Mouse (Mus musculus) midbrain, embryonic 13.5 days (tissue): ENCODE results near the gene Zfp143. TPM values are rescaled to one million over a fixed set of nuclear protein-coding genes. Genes with fewer than 3 reads are reported as not detected.
"Not testable (repeated sequence)": the region's sequence is repeated elsewhere in the genome, so short reads cannot be mapped to it uniquely, and the experiment has no call there.

Experiments used
- ATAC-seq: fragments of 200-750 bp; cut with Nextera tagmentation; 2 replicates; pipeline ENCODE4 v1.8.0; 2017; ENCODE audit warnings: mild to moderate bottlenecking, moderate TSS enrichment, moderate library complexity
- H3K27ac ChIP-seq: fragments of 300-500 bp; sonication (generic); 2 replicates; pipeline ENCODE4 v1.5.1; 2015; ENCODE audit warnings: inconsistent platforms, mild to moderate bottlenecking, moderate library complexity
- H3K27me3 ChIP-seq: fragments of 300-500 bp; sonication (generic); 2 replicates; pipeline ENCODE4 v1.6.1; 2015; ENCODE audit warnings: mild to moderate bottlenecking, inconsistent platforms
- H3K36me3 ChIP-seq: fragments of 300-500 bp; sonication (generic); 2 replicates; pipeline ENCODE4 v1.6.1; 2015; ENCODE audit warnings: mild to moderate bottlenecking, inconsistent platforms
- H3K4me1 ChIP-seq: fragments of 300-500 bp; sonication (generic); replicated peaks from 2 replicates; pipeline ENCODE4 v1.6.1; 2015; ENCODE audit warnings: inconsistent platforms
- H3K4me2 ChIP-seq: fragments of 300-500 bp; sonication (generic); replicated peaks from 2 replicates; pipeline ENCODE4 v1.6.1; 2015; ENCODE audit warnings: moderate library complexity, mild to moderate bottlenecking, inconsistent platforms
- H3K4me3 ChIP-seq: fragments of 300-500 bp; sonication (generic); replicated peaks from 2 replicates; pipeline ENCODE4 v1.5.1; 2015; ENCODE audit warnings: mild to moderate bottlenecking, inconsistent platforms
- H3K9ac ChIP-seq: fragments of 300-500 bp; sonication (generic); replicated peaks from 2 replicates; pipeline ENCODE4 v1.6.1; 2015; ENCODE audit warnings: mild to moderate bottlenecking, inconsistent platforms
- H3K9me3 ChIP-seq: fragments of 300-500 bp; sonication (generic); 2 replicates; pipeline ENCODE4 v1.6.1; 2016; ENCODE audit warnings: mild to moderate bottlenecking, inconsistent platforms
- WGBS: fragments of 180-500 bp; shearing (Covaris S2); methylation state at CpG from one replicate; pipeline ENCODE4 v1.1.7; 2015; 5-methylcytosine and 5-hydroxymethylcytosine counted together
- polyA plus RNA-seq: library from polyadenylated mRNA; unstranded; fragments of >200 nt; fragmentation: Nextera tagmentation; extraction: Ambion mirVana; gene quantifications from 2 replicates; pipeline ENCODE4 v1.2.1, GENCODE M21; 2015

Gene Zfp143
- polyA plus RNA-seq, 1 experiment from 2014 or later, result 27.1 TPM

GRCm38 (mm10) chr7:110100854-110101253 lies 39.8 kb downstream of the Zfp143 start:
- no peaks in the 10 kb centered on the region for H3K27me3 ChIP-seq
- H3K36me3 ChIP-seq, result peaks cover 21% of the 10 kb centered on the region
- H3K4me1 ChIP-seq, result no peaks in the 10 kb centered on the region
- no peak overlapping the region for H3K4me3 ChIP-seq
- WGBS, result 54% methylated on average over 6 of the region's 6 CpGs
- no peak for ATAC-seq
- H3K4me2 ChIP-seq, result no peak overlapping the region
- H3K27ac ChIP-seq, result no peak overlapping the region
- H3K9ac ChIP-seq, result no peak overlapping the region
- no peaks in the 10 kb centered on the region for H3K9me3 ChIP-seq

DNA sequence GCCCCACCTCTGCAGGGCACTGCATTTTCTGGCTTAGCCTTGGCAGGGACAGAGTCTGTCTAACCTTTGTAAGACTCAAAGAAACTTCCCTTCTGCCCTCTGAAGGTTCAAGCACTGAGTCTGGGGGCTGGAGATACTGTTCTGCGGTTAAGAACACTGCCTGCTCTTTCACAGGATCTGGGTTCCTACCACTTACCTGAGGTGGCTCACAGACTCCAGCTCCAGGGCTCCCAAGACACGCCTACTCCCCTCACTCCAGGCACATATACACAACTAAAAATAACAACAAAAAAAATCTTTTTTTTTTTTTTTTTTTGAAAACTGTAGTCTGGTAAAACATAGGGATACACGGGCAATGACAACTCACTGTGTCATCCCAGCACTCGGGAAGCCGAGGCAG lies 40.2 kb downstream of the Zfp143 start:
- H3K4me3 ChIP-seq, result no peak overlapping the region
- peaks cover 17% of the 10 kb centered on the region for H3K36me3 ChIP-seq
- ATAC-seq, result no peak
- no peak overlapping the region for H3K9ac ChIP-seq
- H3K27me3 ChIP-seq, result no peaks in the 10 kb centered on the region
- H3K9me3 ChIP-seq, result no peaks in the 10 kb centered on the region
- no peaks in the 10 kb centered on the region for H3K4me1 ChIP-seq
- H3K27ac ChIP-seq, result no peak overlapping the region
- H3K4me2 ChIP-seq, result no peak overlapping the region
- 80% methylated on average over 5 of the region's 5 CpGs for WGBS

GRCm38 (mm10) chr7:110105041-110105440 lies 44.0 kb downstream of the Zfp143 start:
- Histone ChIP-seq H3K36me3 (no peaks in the 10 kb centered on the region), H3K4me3 (no peak overlapping the region), H3K4me1 (peaks cover 6% of the 10 kb centered on the region), H3K9ac (no peak overlapping the region), H3K9me3 (no peaks in the 10 kb centered on the region), H3K27me3 (no peaks in the 10 kb centered on the region), H3K27ac (no peak overlapping the region), H3K4me2 (no peak overlapping the region)
- ATAC-seq, result no peak
- WGBS, result 84% methylated on average over 5 of the region's 5 CpGs

- Histone ChIP-seq H3K4me3 (no peak overlapping the region), H3K36me3 (no peaks in the 10 kb centered on the region), H3K9me3 (no peaks in the 10 kb centered on the region), H3K27me3 (no peaks in the 10 kb centered on the region), H3K9ac (no peak overlapping the region), H3K4me2 (no peak overlapping the region), H3K4me1 (peaks cover 6% of the 10 kb centered on the region), H3K27ac (no peak overlapping the region)
- WGBS, result 84% methylated on average over 3 of the region's 3 CpGs
- ATAC-seq, result no peak
Measured at GRCm38 (mm10) chr7:110106633-110107032, 45.6 kb downstream of the Zfp143 start.

GRCm38 (mm10) chr7:110108524-110108923 lies 47.5 kb downstream of the Zfp143 start:
- H3K36me3 ChIP-seq, H3K4me3 ChIP-seq, ATAC-seq, H3K27ac ChIP-seq, H3K27me3 ChIP-seq, H3K9me3 ChIP-seq, H3K4me2 ChIP-seq, H3K9ac ChIP-seq, H3K4me1 ChIP-seq: not testable (repeated sequence)
- 93% methylated on average over 3 of the region's 3 CpGs for WGBS

- Histone ChIP-seq H3K36me3 (no peaks in the 10 kb centered on the region), H3K9ac (no peak overlapping the region), H3K4me3 (no peak overlapping the region), H3K9me3 (no peaks in the 10 kb centered on the region), H3K4me2 (0 out of 2 replicates have a peak overlapping the region, but pooled peaks have one; percentile 3), H3K27ac (no peak overlapping the region), H3K4me1 (peaks cover 6% of the 10 kb centered on the region), H3K27me3 (no peaks in the 10 kb centered on the region)
- 18% methylated on average over 11 of the region's 11 CpGs for WGBS
- ATAC-seq, result no peak
Measured at GRCm38 (mm10) chr7:110108967-110109610, 48.1 kb downstream of the Zfp143 start.

DNA sequence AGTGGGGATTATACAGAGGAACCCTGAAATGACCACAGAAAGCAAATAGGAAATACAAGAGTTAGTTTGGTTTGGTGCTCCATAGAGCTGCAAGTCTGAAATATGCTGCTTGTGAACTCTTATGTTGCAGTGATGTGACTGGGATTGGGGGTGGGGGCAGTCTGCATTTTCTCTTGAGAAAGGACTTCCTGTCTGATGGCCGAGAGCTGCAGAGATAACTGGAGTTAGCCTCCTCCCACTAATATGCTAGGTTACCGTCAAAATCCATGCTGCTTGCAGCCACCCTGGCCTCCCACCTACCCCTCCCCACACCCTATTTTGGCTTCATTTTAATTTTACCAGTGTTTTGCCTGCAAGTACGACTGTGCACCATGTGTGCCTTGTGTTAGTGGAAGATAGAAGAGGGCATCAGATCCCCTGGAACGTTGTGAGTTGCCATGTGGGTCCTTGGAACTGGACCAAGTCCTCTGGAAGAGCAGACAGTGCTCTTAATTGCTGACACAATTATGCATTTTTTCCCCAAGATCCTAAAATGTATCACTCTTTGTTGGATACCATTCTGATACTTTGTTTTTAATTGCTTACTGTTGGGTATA lies 49.1 kb downstream of the Zfp143 start:
- ATAC-seq, result no peak
- Histone ChIP-seq H3K4me2 (no peak overlapping the region), H3K4me3 (no peak overlapping the region), H3K27ac (no peak overlapping the region), H3K36me3 (no peaks in the 10 kb centered on the region), H3K27me3 (no peaks in the 10 kb centered on the region), H3K4me1 (peaks cover 6% of the 10 kb centered on the region), H3K9ac (no peak overlapping the region), H3K9me3 (no peaks in the 10 kb centered on the region)
- WGBS, result 71% methylated on average over 4 of the region's 4 CpGs

DNA sequence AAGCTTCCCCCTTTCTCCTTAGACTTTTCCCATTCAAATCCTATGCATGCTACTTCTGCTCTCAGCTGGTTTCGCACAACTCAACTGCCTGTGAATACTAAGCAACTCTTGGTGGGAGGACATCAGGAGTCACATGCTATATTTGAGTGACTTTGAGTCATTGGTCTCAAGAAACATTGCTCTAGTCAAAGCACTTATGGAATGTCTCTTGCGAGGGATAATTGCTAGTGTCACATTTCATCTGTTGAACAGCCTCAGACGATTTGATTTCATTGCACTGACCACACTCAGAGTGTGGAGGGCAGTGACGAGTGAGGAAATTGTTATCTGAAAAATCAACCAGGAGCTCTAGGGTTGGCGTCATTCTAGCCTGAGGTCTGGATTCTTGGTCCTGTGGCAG lies 53.7 kb downstream of the Zfp143 start:
- no peak for ATAC-seq
- Histone ChIP-seq H3K4me2 (no peak overlapping the region), H3K4me3 (no peak overlapping the region), H3K27ac (no peak overlapping the region), H3K36me3 (no peaks in the 10 kb centered on the region), H3K4me1 (no peaks in the 10 kb centered on the region), H3K9me3 (no peaks in the 10 kb centered on the region), H3K9ac (no peak overlapping the region), H3K27me3 (no peaks in the 10 kb centered on the region)
- 77% methylated on average over 5 of the region's 5 CpGs for WGBS

DNA sequence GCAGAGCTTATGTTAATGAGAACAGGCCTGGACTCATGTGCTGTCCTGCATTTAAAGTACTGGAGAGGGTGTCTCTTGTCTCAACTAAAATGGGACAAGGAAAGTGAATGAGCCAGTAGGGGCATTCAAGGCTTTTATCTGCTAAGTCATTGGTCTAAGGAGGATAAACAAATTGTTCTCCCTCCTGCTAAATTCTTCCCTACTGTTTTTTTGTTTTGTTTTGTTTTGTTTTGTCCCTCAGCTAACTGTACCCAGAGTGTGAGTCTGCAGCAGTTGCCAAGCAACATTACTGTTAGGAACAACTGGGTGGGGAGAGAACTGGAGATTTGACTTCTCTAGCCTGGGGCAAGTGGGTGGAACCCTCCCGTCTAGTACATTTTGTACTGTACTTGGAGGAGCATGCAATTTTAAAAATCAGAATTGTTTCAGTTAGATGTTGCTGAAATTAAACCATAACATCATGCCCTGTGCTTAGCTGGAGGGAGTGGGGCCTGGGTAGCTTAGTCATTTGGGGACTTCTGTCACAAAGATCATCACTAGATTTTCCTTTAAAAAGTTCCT lies 55.8 kb downstream of the Zfp143 start:
- WGBS, result 27% methylated on average over 1 of the region's 1 CpGs
- H3K27me3 ChIP-seq, result no peaks in the 10 kb centered on the region
- no peak overlapping the region for H3K4me2 ChIP-seq
- no peak overlapping the region for H3K9ac ChIP-seq
- ATAC-seq, result no peak
- no peak overlapping the region; the same call in 1 of the 2 replicates for H3K27ac ChIP-seq
- no peaks in the 10 kb centered on the region for H3K36me3 ChIP-seq
- no peaks in the 10 kb centered on the region for H3K9me3 ChIP-seq
- H3K4me3 ChIP-seq, result no peak overlapping the region
- H3K4me1 ChIP-seq, result peaks cover 5% of the 10 kb centered on the region; the same call in 1 of the 2 replicates

DNA sequence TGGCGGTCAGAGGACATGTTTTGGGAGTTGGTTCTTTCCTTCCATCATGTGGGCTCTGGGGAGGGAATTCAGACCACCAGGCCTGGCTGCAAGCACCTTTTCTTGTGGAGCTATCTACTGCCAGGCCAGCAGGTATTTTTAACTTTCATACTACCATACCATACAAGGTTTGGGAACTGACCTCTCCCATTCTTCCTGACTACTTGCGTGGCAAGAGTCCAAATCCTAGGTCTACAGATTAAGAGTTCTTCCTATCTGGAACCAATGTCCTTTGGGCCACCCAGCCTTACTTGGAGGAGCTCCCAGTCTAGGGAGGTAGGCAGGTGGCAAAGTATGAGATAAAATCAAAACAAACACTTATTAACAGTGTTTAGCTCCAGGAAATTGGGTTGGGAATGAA lies 57.4 kb downstream of the Zfp143 start:
- no peaks in the 10 kb centered on the region for H3K27me3 ChIP-seq
- no peaks in the 10 kb centered on the region for H3K9me3 ChIP-seq
- no peak overlapping the region for H3K27ac ChIP-seq
- no peaks in the 10 kb centered on the region for H3K36me3 ChIP-seq
- no peak overlapping the region for H3K4me2 ChIP-seq
- no peak overlapping the region for H3K4me3 ChIP-seq
- H3K4me1 ChIP-seq, result peaks cover 10% of the 10 kb centered on the region
- no peak overlapping the region for H3K9ac ChIP-seq
- no peak for ATAC-seq
- WGBS, result 87% methylated on average over 2 of the region's 2 CpGs

DNA sequence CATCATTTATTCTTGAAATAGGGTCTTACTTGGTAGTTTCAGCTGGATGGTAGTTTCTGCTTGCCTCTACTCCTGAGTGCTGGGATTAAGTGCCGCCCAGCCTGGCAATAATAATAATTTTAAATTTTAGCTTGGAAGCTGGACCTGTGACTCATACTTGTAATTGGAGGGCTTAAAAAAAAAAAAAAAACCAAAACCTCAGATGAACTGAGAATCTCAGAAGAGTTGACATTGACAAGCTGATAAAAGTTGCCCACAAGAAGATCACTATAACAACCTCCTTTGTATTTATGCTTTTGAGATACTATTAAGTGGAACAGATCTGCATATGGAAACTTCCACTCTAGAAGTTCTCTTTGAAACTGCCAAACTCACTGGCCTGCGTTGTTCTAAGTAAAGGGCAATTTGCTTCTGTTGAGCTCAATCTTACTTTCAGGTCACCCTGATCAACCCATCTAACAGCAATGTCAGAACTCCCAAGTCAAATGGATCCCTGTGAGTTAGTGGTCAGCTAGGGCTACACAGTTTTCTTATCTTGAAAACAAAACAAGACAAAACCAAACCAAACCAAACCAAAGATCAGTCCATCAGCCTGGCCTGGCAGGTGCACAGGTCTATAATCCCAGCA lies 59.3 kb downstream of the Zfp143 start:
- peaks cover 24% of the 10 kb centered on the region for H3K4me1 ChIP-seq
- WGBS, result 92% methylated on average over 2 of the region's 2 CpGs
- no peak overlapping the region for H3K4me3 ChIP-seq
- H3K9ac ChIP-seq, result no peak overlapping the region
- H3K27me3 ChIP-seq, result no peaks in the 10 kb centered on the region
- no peak overlapping the region for H3K4me2 ChIP-seq
- H3K27ac ChIP-seq, result no peak overlapping the region
- no peaks in the 10 kb centered on the region for H3K9me3 ChIP-seq
- no peak for ATAC-seq
- H3K36me3 ChIP-seq, result no peaks in the 10 kb centered on the region

DNA sequence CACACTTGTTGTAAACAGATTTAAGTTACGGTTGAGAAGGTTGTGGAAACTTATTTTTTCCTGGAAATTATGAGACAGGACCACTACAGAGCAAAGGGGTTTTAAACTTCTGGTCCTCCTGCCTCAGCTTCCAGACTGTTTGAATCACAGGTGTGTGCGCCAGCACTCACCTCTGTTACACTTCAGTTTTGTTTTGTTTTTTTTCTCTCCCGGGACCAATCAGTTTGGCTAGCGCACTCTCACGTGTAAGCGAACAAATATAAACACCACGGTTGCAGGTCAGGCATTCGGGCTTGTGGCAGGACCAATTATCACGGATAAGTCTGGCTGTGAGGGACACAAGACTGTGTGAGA lies 60.1 kb downstream of the Zfp143 start:
- 5% methylated on average over 9 of the region's 9 CpGs for WGBS
- Histone ChIP-seq H3K4me2 (peak overlapping the region; percentile 78), H3K4me1 (peaks cover 24% of the 10 kb centered on the region), H3K9ac (peak overlapping the region; percentile 69), H3K36me3 (no peaks in the 10 kb centered on the region), H3K9me3 (no peaks in the 10 kb centered on the region), H3K4me3 (peak overlapping the region; percentile 90), H3K27ac (peak overlapping the region; percentile 60; the same call in 1 of the 2 replicates), H3K27me3 (no peaks in the 10 kb centered on the region)
- ATAC-seq, result no peak
